Mouse (Mus musculus) cerebellum, adult 2 months (tissue): Measurements from ENCODE around the gene Vps13d.

Experiments used
- CTCF ChIP-seq: fragments of 200-500 bp; IDR thresholded peaks from 2 replicates; pipeline ENCODE4 v1.5.1; 2011; ENCODE audit warnings: low read depth, mild to moderate bottlenecking, control low read depth, low read length, moderate library complexity, borderline replicate concordance; ENCODE audit not compliant: insufficient read depth
- POLR2A ChIP-seq: fragments of 200-500 bp; IDR thresholded peaks from 2 replicates; pipeline ENCODE4 v1.6.1; 2011; ENCODE audit warnings: low read length, control low read depth, borderline replicate concordance; ENCODE audit not compliant: insufficient read depth

GRCm38 (mm10) chr4:144971048-144971447 lies 223.8 kb downstream of the Vps13d start:
- TF ChIP-seq POLR2A (no peak), CTCF (no peak)
